Mouse (Mus musculus) MEL (cell line): ENCODE results near the gene Gtpbp4.
"Not testable (repeated sequence)": the region's sequence is repeated elsewhere in the genome, so short reads cannot be mapped to it uniquely, and the experiment has no call there.

ENCODE experiments used
- CHD2 ChIP-seq: IDR thresholded peaks from 2 replicates; pipeline ENCODE4 v1.6.1; 2011; ENCODE audit warnings: low read length, improper control_type of control experiment
- CTCF ChIP-seq, 3 experiments: IDR thresholded peaks in 2 of 3; conservative IDR thresholded peaks in 1 of 3; 2 replicates each; pipeline ENCODE4 v1.5.1; 2011 to 2012; ENCODE audit warnings: low read length in 3 of 3, low read depth in 2 of 3, mild to moderate bottlenecking in 2 of 3, improper control_type of control experiment in 1 of 3, inconsistent platforms in 1 of 3, mixed read lengths in 1 of 3, moderate library complexity in 1 of 3; ENCODE audit not compliant: control insufficient read depth in 1 of 3, insufficient read depth in 1 of 3, poor library complexity in 1 of 3, severe bottlenecking in 1 of 3
- HCFC1 ChIP-seq: IDR thresholded peaks from 2 replicates; pipeline ENCODE4 v1.6.1; 2012; ENCODE audit warnings: low read depth, mild to moderate bottlenecking, inconsistent platforms, low read length, improper control_type of control experiment, moderate library complexity
- POLR2A ChIP-seq, 2 experiments: IDR thresholded peaks; 2 replicates each; pipeline ENCODE4 v1.6.1; 2011 to 2012; ENCODE audit warnings: low read length in 2 of 2, mild to moderate bottlenecking in 2 of 2, control low read depth in 1 of 2, improper control_type of control experiment in 1 of 2, low read depth in 1 of 2, moderate library complexity in 1 of 2; ENCODE audit not compliant: control insufficient read depth in 1 of 2, insufficient read depth in 1 of 2, poor library complexity in 1 of 2
- RCOR1 ChIP-seq: IDR thresholded peaks from 2 replicates; pipeline ENCODE4 v1.6.1; 2012; ENCODE audit warnings: low read depth, mild to moderate bottlenecking, inconsistent platforms, low read length, improper control_type of control experiment
- UBTF ChIP-seq: IDR thresholded peaks from 2 replicates; pipeline ENCODE4 v1.6.1; 2012; ENCODE audit warnings: low read depth, mild to moderate bottlenecking, inconsistent platforms, low read length, improper control_type of control experiment, moderate library complexity, borderline replicate concordance; ENCODE audit not compliant: insufficient read depth

DNA sequence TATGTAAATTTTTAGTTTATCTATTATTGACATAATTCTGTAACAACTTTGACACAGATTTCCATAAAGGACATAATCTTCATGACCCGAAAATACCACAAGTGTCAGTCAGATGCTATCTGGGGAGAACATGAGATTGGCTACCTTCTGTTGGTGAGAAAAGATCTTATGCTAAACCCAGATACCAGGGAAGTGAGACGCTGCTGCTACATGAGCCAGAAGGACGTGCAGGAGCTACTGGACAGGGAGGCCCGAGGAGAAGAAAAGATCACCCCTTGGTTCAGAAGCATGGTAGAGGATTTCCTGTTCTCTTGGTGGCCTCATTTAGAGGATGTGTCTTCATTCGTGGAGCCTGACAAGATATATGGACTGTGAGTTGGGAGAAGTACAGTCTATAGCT lies 36.8 kb downstream of the Gtpbp4 start:
- not testable (repeated sequence) for TF ChIP-seq UBTF; CTCF (IDR thresholded peaks at IDR 0.05 in 2 of 3, conservative IDR thresholded peaks at IDR 0.05 in 1 of 3; ENCODE audit: control insufficient read depth in 1 of 3, insufficient read depth in 1 of 3, low read depth in 2 of 3, low read length in 3 of 3, poor library complexity in 1 of 3, severe bottlenecking in 1 of 3); RCOR1; CHD2; POLR2A (IDR thresholded peaks at IDR 0.05; ENCODE audit: control insufficient read depth in 1 of 2, insufficient read depth in 1 of 2, low read depth in 1 of 2, low read length in 2 of 2, poor library complexity in 1 of 2); HCFC1
